8 mouse cellular contexts compared by ENCODE assay signal in the genomic region with DNA sequence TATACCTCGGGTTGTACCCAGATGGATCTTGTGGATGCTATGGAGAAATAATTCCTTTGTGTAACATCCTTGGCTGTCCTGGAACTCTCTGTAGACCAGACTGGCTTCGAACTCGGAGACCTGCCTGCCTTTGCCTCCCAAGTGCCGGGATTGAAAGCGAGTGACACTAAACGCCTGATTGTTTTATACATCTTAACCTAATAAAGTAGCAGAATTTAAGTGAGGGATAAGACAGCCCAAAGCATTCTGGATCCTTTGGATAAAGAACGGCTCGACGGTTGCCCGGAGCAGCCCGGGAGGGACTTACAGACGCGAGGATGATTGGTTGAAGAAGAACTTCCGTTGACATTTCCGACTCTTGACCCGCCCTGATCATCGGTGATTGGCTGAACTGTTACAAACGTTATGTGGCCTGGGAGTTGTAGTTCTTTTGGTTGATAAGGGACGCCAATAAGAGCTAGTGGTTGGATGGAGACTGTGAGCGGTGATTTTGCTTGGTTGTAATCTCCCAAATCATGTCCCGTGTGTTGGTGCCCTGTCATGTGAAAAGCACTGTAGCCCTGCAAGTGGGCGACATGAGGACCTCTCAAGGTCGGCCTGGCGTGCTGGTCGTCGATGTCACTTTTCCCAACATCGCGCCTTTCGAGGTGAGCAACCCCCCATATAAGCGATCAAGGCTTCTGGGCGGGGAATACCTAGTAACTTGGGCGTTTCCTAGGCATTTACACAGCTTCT. TPM values are rescaled to one million over a fixed set of nuclear protein-coding genes. Genes with fewer than 3 reads are reported as not detected.
DNase-seq lines count a peak whose midpoint lies in the region; ATAC-seq and TF ChIP-seq lines count a peak whose summit lies in the region.

A gene (plus strand): TSS at position 414 of the 735 bp plus-strand sequence.

- under 1% methylated on average over 32 of the region's 32 CpGs for WGBS in forebrain, embryonic 13.5 days
- under 1% methylated on average over 32 of the region's 32 CpGs for WGBS in large intestine, adult 2 months
- WGBS in liver, postnatal 0 days (ENCODE audit: insufficient replicate concordance): under 1% methylated on average over 32 of the region's 32 CpGs
- WGBS in neural tube, embryonic 14.5 days: under 1% methylated on average over 32 of the region's 32 CpGs

- no peak for TF ChIP-seq CTCF in ES-Bruce4 (IDR thresholded peaks at IDR 0.05; ENCODE audit: low read depth, low read length)
- TF ChIP-seq CTCF in liver, postnatal 0 days (IDR thresholded peaks at IDR 0.05; ENCODE audit: low read depth): no peak

- no peak for TF ChIP-seq POLR2A in ES-Bruce4 (IDR thresholded peaks at IDR 0.05; ENCODE audit: insufficient read depth, low read length)

- H3K27ac ChIP-seq in ES-Bruce4 (ENCODE audit: insufficient read depth, low read length): 0 out of 2 replicates have a peak within 1 kb of the TSS, but pooled peaks have one; percentile 21
- peak within 1 kb of the TSS; percentile 97 for H3K27ac ChIP-seq in forebrain, embryonic 13.5 days
- H3K27ac ChIP-seq in liver, postnatal 0 days (ENCODE audit: low read depth): peak within 1 kb of the TSS; percentile 75
- H3K27ac ChIP-seq in neural tube, embryonic 14.5 days (ENCODE audit: low read depth, low read length): peak within 1 kb of the TSS; percentile 91

- no peaks in the 10 kb centered on the region for H3K4me1 ChIP-seq in ES-Bruce4 (ENCODE audit: control insufficient read depth, insufficient read depth, low read length)
- H3K4me1 ChIP-seq in forebrain, embryonic 13.5 days: peaks cover 14% of the 10 kb centered on the region
- H3K4me1 ChIP-seq in liver, postnatal 0 days (ENCODE audit: insufficient read depth): peaks cover 9% of the 10 kb centered on the region
- H3K4me1 ChIP-seq in neural tube, embryonic 14.5 days (ENCODE audit: control insufficient read depth, insufficient read depth, low read length): peaks cover 8% of the 10 kb centered on the region; the same call in 1 of the 2 replicates

- intact Hi-C loops in heart, postnatal 10 days (cut with DNase I): no loop called here

- H3K4me3 ChIP-seq in ES-Bruce4 (ENCODE audit: low read depth, low read length): peak within 1 kb of the TSS; percentile 95
- peak within 1 kb of the TSS; percentile 62 for H3K4me3 ChIP-seq in forebrain, embryonic 13.5 days
- H3K4me3 ChIP-seq in liver, postnatal 0 days (ENCODE audit: low read depth, low read length): peak within 1 kb of the TSS; percentile 60
- peak within 1 kb of the TSS; percentile 52 for H3K4me3 ChIP-seq in neural tube, embryonic 14.5 days (ENCODE audit: low read depth, low read length)

- H3K9ac ChIP-seq in ES-Bruce4 (ENCODE audit: low read depth, poor library complexity, severe bottlenecking): peak within 1 kb of the TSS; percentile 64
- H3K9ac ChIP-seq in forebrain, embryonic 13.5 days: peak within 1 kb of the TSS; percentile 83
- peak within 1 kb of the TSS; percentile 66 for H3K9ac ChIP-seq in liver, postnatal 0 days (replicated peaks)
- peak within 1 kb of the TSS; percentile 76 for H3K9ac ChIP-seq in neural tube, embryonic 14.5 days (replicated peaks; ENCODE audit: low read depth, low read length)

- peak; percentile 100 for ATAC-seq in cerebellum, adult (ENCODE audit: insufficient number of reproducible peaks, low FRiP score, low TSS enrichment)
- ATAC-seq in forebrain, embryonic 13.5 days: peak; percentile 98
- ATAC-seq in liver, postnatal 0 days: peak; percentile 97
- ATAC-seq in neural tube, embryonic 14.5 days (ENCODE audit: low read depth): peak; percentile 96

- DNase-seq in heart, postnatal 10 days: peak; percentile 95 to 96
- DNase-seq in large intestine, adult 2 months (ENCODE audit: low read depth, low spot score): peak; percentile 97
- DNase-seq in liver, postnatal 0 days: peak; percentile 90
- DNase-seq in testis, postnatal 10 days (ENCODE audit: low spot score): peak; percentile 87

- H3K4me2 ChIP-seq in forebrain, embryonic 13.5 days: peak within 1 kb of the TSS; percentile 68
- peak within 1 kb of the TSS; percentile 79 for H3K4me2 ChIP-seq in liver, postnatal 0 days (ENCODE audit: low read depth, low read length)
- peak within 1 kb of the TSS; percentile 52 for H3K4me2 ChIP-seq in neural tube, embryonic 14.5 days (ENCODE audit: low read depth, low read length)

- no peaks in the 10 kb centered on the region for H3K36me3 ChIP-seq in ES-Bruce4 (ENCODE audit: control insufficient read depth, insufficient read depth, low read length, poor library complexity, severe bottlenecking)
- peaks cover 19% of the 10 kb centered on the region for H3K36me3 ChIP-seq in forebrain, embryonic 13.5 days (ENCODE audit: poor library complexity, severe bottlenecking)
- H3K36me3 ChIP-seq in liver, postnatal 0 days (replicated peaks; ENCODE audit: insufficient read depth, low read length): no peaks in the 10 kb centered on the region
- H3K36me3 ChIP-seq in neural tube, embryonic 14.5 days (ENCODE audit: control insufficient read depth, insufficient read depth, low read length): peaks cover 13% of the 10 kb centered on the region; the same call in 1 of the 2 replicates

- H3K27me3 ChIP-seq in ES-Bruce4 (ENCODE audit: control insufficient read depth, insufficient read depth, low read length, poor library complexity, severe bottlenecking): no peaks in the 10 kb centered on the region
- H3K27me3 ChIP-seq in forebrain, embryonic 13.5 days: no peaks in the 10 kb centered on the region
- H3K27me3 ChIP-seq in liver, postnatal 0 days (ENCODE audit: insufficient read depth, low read length): no peaks in the 10 kb centered on the region
- no peaks in the 10 kb centered on the region for H3K27me3 ChIP-seq in neural tube, embryonic 14.5 days (ENCODE audit: control insufficient read depth, insufficient read depth, low read length)

- TF ChIP-seq EP300 in ES-Bruce4 (IDR thresholded peaks at IDR 0.05; ENCODE audit: insufficient read depth, low read depth, low read length): no peak
- TF ChIP-seq EP300 in liver, postnatal 0 days (IDR thresholded peaks at IDR 0.05; ENCODE audit: low read depth): peak; percentile 25; the same call in 1 of the 2 replicates

- no peaks in the 10 kb centered on the region for H3K9me3 ChIP-seq in ES-Bruce4 (replicated peaks; ENCODE audit: control insufficient read depth, insufficient read depth, low read length, poor library complexity, severe bottlenecking)
- no peaks in the 10 kb centered on the region for H3K9me3 ChIP-seq in forebrain, embryonic 13.5 days (replicated peaks)
- H3K9me3 ChIP-seq in liver, postnatal 0 days (ENCODE audit: low read length): no peaks in the 10 kb centered on the region
- no peaks in the 10 kb centered on the region for H3K9me3 ChIP-seq in neural tube, embryonic 14.5 days (ENCODE audit: control insufficient read depth, low read length)

RNA-seq across cellular contexts. Expression of the gene that starts here (rescaled TPM):
- 18.3 and 23.1 TPM in 2 replicates for polyA plus RNA-seq in ES-Bruce4 (2011; ENCODE audit: insufficient read depth, insufficient read length, low read depth, missing spikeins)
- 94.9 and 95.4 TPM in 2 replicates for polyA plus RNA-seq in forebrain, embryonic 13.5 days (2015; fragmentation: Nextera tagmentation; extraction: Ambion mirVana)
- total RNA-seq in heart, postnatal 10 days (2021): 10 to 100 TPM; 20.5 to 21.8 TPM
- 5.8 and 6.5 TPM in 2 replicates for polyA plus RNA-seq in large intestine, adult 2 months (2012; rRNA removed)
- polyA plus RNA-seq in liver, postnatal 0 days (2015; fragmentation: Nextera tagmentation; extraction: Ambion mirVana): 7.7 and 9.5 TPM in 2 replicates
- polyA plus RNA-seq in neural tube, embryonic 14.5 days (2014; fragmentation: Nextera tagmentation; extraction: Ambion mirVana): 130 and 165 TPM in 2 replicates

Comparison
In these comparisons a context has a peak if more than half of its experiments do, and no peak if none do; other contexts are left out.
1. Peak in every context shown above with its lines: DNase-seq, ATAC-seq, H3K4me3 ChIP-seq and H3K27ac ChIP-seq.
2. H3K27ac ChIP-seq: peak in every context shown above with its lines; median percentile 97 in forebrain, embryonic 13.5 days; 91 in neural tube, embryonic 14.5 days; 75 in liver, postnatal 0 days; 21 in ES-Bruce4.